In the genomic region with DNA sequence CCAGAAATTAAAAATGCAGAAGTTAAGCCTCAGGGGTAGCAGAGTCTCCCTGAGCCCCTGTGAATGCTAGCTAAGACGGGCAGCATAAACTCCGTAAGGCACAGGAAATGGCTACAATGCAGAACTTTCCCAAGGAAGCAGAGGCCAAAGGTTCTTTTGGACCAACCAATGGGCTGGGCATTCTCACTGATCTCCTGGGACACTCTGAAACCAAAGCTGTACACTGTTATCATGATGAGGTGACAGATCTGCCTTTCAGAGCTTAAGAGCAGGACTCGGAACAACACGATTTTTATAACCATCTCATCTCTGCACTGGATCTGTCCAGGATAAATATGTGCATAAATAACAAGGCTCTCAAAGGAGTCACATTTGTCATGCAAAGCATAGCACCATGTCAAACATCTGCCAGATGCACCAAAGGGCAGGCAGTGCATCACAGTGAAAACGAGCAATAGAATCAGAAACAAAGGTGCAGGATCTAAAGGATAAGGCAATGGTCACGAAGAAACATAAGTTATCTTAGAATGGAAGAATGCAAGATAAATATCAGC, we compare ENCODE assay signal across 20 mouse cellular contexts. TPM values are rescaled to one million over a fixed set of nuclear protein-coding genes. Genes with fewer than 3 reads are reported as not detected.
DNase-seq lines count a peak whose midpoint lies in the region; ATAC-seq lines count a peak whose summit lies in the region.
"Had no signal": no experiment of that assay in that cellular context is flagged by ENCODE, and none has a peak within 500 bp of the region (broad histone marks: within the 10 kb centered on the region; RNA-seq: fewer than 3 reads in every experiment).

No protein-coding gene starts in this region.

- no peak overlapping the region for H3K9ac ChIP-seq in hindbrain, embryonic 12.5 days
- H3K9ac ChIP-seq in hindbrain, embryonic 16.5 days (ENCODE audit: low read depth, low read length): no peak overlapping the region
- H3K9ac ChIP-seq in embryonic facial prominence, embryonic 12.5 days: no peak overlapping the region
- H3K9ac ChIP-seq in midbrain, embryonic 12.5 days (replicated peaks): no peak overlapping the region
- no peak overlapping the region for H3K9ac ChIP-seq in liver, embryonic 12.5 days
- H3K9ac ChIP-seq: limb, embryonic 15.5 days; lung, embryonic 15.5 days; neural tube, embryonic 13.5 days had no signal

- H3K36me3 ChIP-seq in hindbrain, embryonic 12.5 days: no peaks in the 10 kb centered on the region
- H3K36me3 ChIP-seq in hindbrain, embryonic 16.5 days (ENCODE audit: control insufficient read depth, insufficient read depth, low read length): no peaks in the 10 kb centered on the region
- H3K36me3 ChIP-seq in embryonic facial prominence, embryonic 12.5 days: no peaks in the 10 kb centered on the region
- no peaks in the 10 kb centered on the region for H3K36me3 ChIP-seq in midbrain, embryonic 12.5 days
- H3K36me3 ChIP-seq in liver, embryonic 12.5 days: no peaks in the 10 kb centered on the region
- H3K36me3 ChIP-seq: limb, embryonic 15.5 days; lung, embryonic 15.5 days; neural tube, embryonic 13.5 days had no signal

- peak overlapping the region; percentile 17; the same call in 1 of the 2 replicates for H3K4me2 ChIP-seq in hindbrain, embryonic 12.5 days (replicated peaks)
- no peak overlapping the region for H3K4me2 ChIP-seq in hindbrain, embryonic 16.5 days (ENCODE audit: low read length)
- no peak overlapping the region for H3K4me2 ChIP-seq in embryonic facial prominence, embryonic 12.5 days (replicated peaks)
- H3K4me2 ChIP-seq in midbrain, embryonic 12.5 days (replicated peaks): peak overlapping the region; percentile 26
- H3K4me2 ChIP-seq in liver, embryonic 12.5 days: no peak overlapping the region
- H3K4me2 ChIP-seq: limb, embryonic 15.5 days; lung, embryonic 15.5 days; neural tube, embryonic 13.5 days had no signal

- peak; percentile 50; the same call in 1 of the 2 replicates for ATAC-seq in hindbrain, embryonic 12.5 days (ENCODE audit: low FRiP score)
- no peak for ATAC-seq in hindbrain, embryonic 16.5 days
- ATAC-seq in embryonic facial prominence, embryonic 12.5 days (ENCODE audit: insufficient number of reproducible peaks, insufficient read depth, low FRiP score, low TSS enrichment): no peak
- peak; percentile 56 for ATAC-seq in midbrain, embryonic 12.5 days (ENCODE audit: low FRiP score, low read depth)
- ATAC-seq in liver, embryonic 12.5 days: no peak
- ATAC-seq: CD4-positive, CD25-positive, alpha-beta regulatory T cell, adult 4 months; intestine, embryonic 16.5 days had no signal

- no peaks in the 10 kb centered on the region for H3K27me3 ChIP-seq in hindbrain, embryonic 12.5 days
- no peaks in the 10 kb centered on the region for H3K27me3 ChIP-seq in hindbrain, embryonic 16.5 days (replicated peaks; ENCODE audit: control insufficient read depth, insufficient read depth, low read length)
- no peaks in the 10 kb centered on the region for H3K27me3 ChIP-seq in embryonic facial prominence, embryonic 12.5 days
- no peaks in the 10 kb centered on the region for H3K27me3 ChIP-seq in midbrain, embryonic 12.5 days
- H3K27me3 ChIP-seq in liver, embryonic 12.5 days (replicated peaks): no peaks in the 10 kb centered on the region
- H3K27me3 ChIP-seq: limb, embryonic 15.5 days; lung, embryonic 15.5 days; neural tube, embryonic 13.5 days had no signal

- peaks cover 7% of the 10 kb centered on the region for H3K4me1 ChIP-seq in hindbrain, embryonic 12.5 days
- H3K4me1 ChIP-seq in hindbrain, embryonic 16.5 days (ENCODE audit: control insufficient read depth, insufficient read depth, low read depth, low read length): no peaks in the 10 kb centered on the region; the same call in 1 of the 2 replicates
- peaks cover 23% of the 10 kb centered on the region for H3K4me1 ChIP-seq in embryonic facial prominence, embryonic 12.5 days
- peaks cover 6% of the 10 kb centered on the region; the same call in 1 of the 2 replicates for H3K4me1 ChIP-seq in midbrain, embryonic 12.5 days
- no peaks in the 10 kb centered on the region for H3K4me1 ChIP-seq in liver, embryonic 12.5 days
- H3K4me1 ChIP-seq: neural tube, embryonic 13.5 days had no signal

- H3K4me3 ChIP-seq in hindbrain, embryonic 12.5 days: no peak overlapping the region
- no peak overlapping the region for H3K4me3 ChIP-seq in hindbrain, embryonic 16.5 days (ENCODE audit: low read length)
- no peak overlapping the region for H3K4me3 ChIP-seq in embryonic facial prominence, embryonic 12.5 days
- H3K4me3 ChIP-seq in midbrain, embryonic 12.5 days: no peak overlapping the region
- H3K4me3 ChIP-seq in liver, embryonic 12.5 days: no peak overlapping the region
- H3K4me3 ChIP-seq: limb, embryonic 15.5 days; lung, embryonic 15.5 days; neural tube, embryonic 13.5 days had no signal

- peak; percentile 57 for DNase-seq in embryo, embryonic 10.5 days (ENCODE audit: low spot score)
- no peak for DNase-seq in layer of hippocampus, adult 8-10 months (ENCODE audit: low spot score in 2 of 2)
- no peak for DNase-seq in kidney, adult 9 months
- DNase-seq: adrenal gland, postnatal 10 days; cerebellum, adult 8-10 months; heart, adult 18-20 months; heart, postnatal 14 days had no signal

- peak overlapping the region; percentile 40; the same call in 1 of the 2 replicates for H3K27ac ChIP-seq in hindbrain, embryonic 12.5 days
- H3K27ac ChIP-seq in hindbrain, embryonic 16.5 days (ENCODE audit: low read depth, low read length): no peak overlapping the region
- peak overlapping the region; percentile 63; the same call in 1 of the 2 replicates for H3K27ac ChIP-seq in embryonic facial prominence, embryonic 12.5 days
- H3K27ac ChIP-seq in midbrain, embryonic 12.5 days (replicated peaks): peak overlapping the region; percentile 52
- no peak overlapping the region for H3K27ac ChIP-seq in liver, embryonic 12.5 days
- H3K27ac ChIP-seq: kidney, postnatal 0 days; limb, embryonic 15.5 days; lung, embryonic 15.5 days; neural tube, embryonic 13.5 days had no signal

- WGBS in hindbrain, embryonic 12.5 days: 33% methylated on average over 6 of the region's 6 CpGs
- WGBS in hindbrain, embryonic 16.5 days: 28% methylated on average over 6 of the region's 6 CpGs
- WGBS in embryonic facial prominence, embryonic 12.5 days: 31% methylated on average over 6 of the region's 6 CpGs
- WGBS in midbrain, embryonic 12.5 days: 26% methylated on average over 6 of the region's 6 CpGs
- whole genome bisulfite sequencing in liver, embryonic 12.5 days (ENCODE audit: insufficient replicate concordance): 54% methylated on average over 6 of the region's 6 CpGs

- H3K9me3 ChIP-seq in hindbrain, embryonic 12.5 days (replicated peaks): no peaks in the 10 kb centered on the region
- H3K9me3 ChIP-seq in hindbrain, embryonic 16.5 days (ENCODE audit: control insufficient read depth, low read length): no peaks in the 10 kb centered on the region; the same call in 1 of the 2 replicates
- H3K9me3 ChIP-seq in embryonic facial prominence, embryonic 12.5 days: no peaks in the 10 kb centered on the region
- H3K9me3 ChIP-seq in midbrain, embryonic 12.5 days: no peaks in the 10 kb centered on the region
- H3K9me3 ChIP-seq in liver, embryonic 12.5 days (replicated peaks): no peaks in the 10 kb centered on the region
- H3K9me3 ChIP-seq: limb, embryonic 15.5 days; lung, embryonic 15.5 days; neural tube, embryonic 13.5 days had no signal

RNA-seq across cellular contexts. Expression of gene Postn, which starts 57.0 kb away (rescaled TPM):
- 42.2 and 64.5 TPM in 2 replicates for polyA plus RNA-seq in hindbrain, embryonic 12.5 days (2016; fragmentation: Nextera tagmentation; extraction: Ambion mirVana)
- 27.1 and 49.5 TPM in 2 replicates for polyA plus RNA-seq in hindbrain, embryonic 16.5 days (2015; fragmentation: Nextera tagmentation; extraction: Ambion mirVana)
- polyA plus RNA-seq in embryonic facial prominence, embryonic 12.5 days (2016; fragmentation: Nextera tagmentation; extraction: Ambion mirVana): 181 and 184 TPM in 2 replicates
- 16.4 and 34.9 TPM in 2 replicates for polyA plus RNA-seq in midbrain, embryonic 12.5 days (2016; fragmentation: Nextera tagmentation; extraction: Ambion mirVana)
- 1 to 10 TPM; 1.2 to 2.3 (median 1.4) TPM for total RNA-seq in layer of hippocampus, adult 8-10 months (2022)
- 24.8 and 25.0 TPM in 2 replicates for polyA plus RNA-seq in liver, embryonic 12.5 days (2016; fragmentation: Nextera tagmentation; extraction: Ambion mirVana)
- total RNA-seq: MEL; monocyte, adult 5-6 weeks had no signal
- polyA plus RNA-seq: CD4-positive, CD25-positive, alpha-beta regulatory T cell, adult 4 months had no signal

Comparison
In these comparisons a context has a peak if more than half of its experiments do, and no peak if none do; other contexts are left out.
1. ATAC-seq: peak in hindbrain, embryonic 12.5 days (single experiment) and midbrain, embryonic 12.5 days (single experiment); none in hindbrain, embryonic 16.5 days (single experiment), embryonic facial prominence, embryonic 12.5 days (single experiment) and liver, embryonic 12.5 days (single experiment).
2. H3K27ac ChIP-seq: peak in hindbrain, embryonic 12.5 days (single experiment), embryonic facial prominence, embryonic 12.5 days (single experiment) and midbrain, embryonic 12.5 days (single experiment); none in hindbrain, embryonic 16.5 days (single experiment) and liver, embryonic 12.5 days (single experiment).
3. H3K4me2 ChIP-seq: peak in hindbrain, embryonic 12.5 days (single experiment) and midbrain, embryonic 12.5 days (single experiment); none in hindbrain, embryonic 16.5 days (single experiment), embryonic facial prominence, embryonic 12.5 days (single experiment) and liver, embryonic 12.5 days (single experiment).